Mouse (Mus musculus): ENCODE data around the gene Chd4. TPM values are rescaled to one million over a fixed set of nuclear protein-coding genes. Genes with fewer than 3 reads are reported as not detected.

Chd4 gene
- polyA plus RNA-seq, 1 experiment from 2014 or later, result 59.4 TPM

GRCm38 (mm10) chr6:125166051-125166751 lies 70.4 kb downstream of the Chd4 start, which contains the start of gene Gapdh:
TSS of gene Gapdh (minus strand) at chr6:125166467.
- Histone ChIP-seq H3K27ac (ENCODE audit: low read length) (peak within 1 kb of the TSS; percentile 98), H3K9me3 (ENCODE audit: control insufficient read depth, low read length) (no peaks in the 10 kb centered on the region), H3K9ac (ENCODE audit: low read length) (peak within 1 kb of the TSS; percentile 90), H3K4me1 (replicated peaks; ENCODE audit: control insufficient read depth, insufficient read depth, low read length) (peaks cover 35% of the 10 kb centered on the region), H3K4me3 (ENCODE audit: low read length) (peak within 1 kb of the TSS; percentile 85), H3K36me3 (ENCODE audit: control insufficient read depth, insufficient read depth, low read length) (peaks cover 38% of the 10 kb centered on the region), H3K27me3 (ENCODE audit: control insufficient read depth, insufficient read depth, low read depth, low read length) (no peaks in the 10 kb centered on the region), H3K4me2 (ENCODE audit: low read depth, low read length) (peak within 1 kb of the TSS; percentile 64)
- 0% methylated on average over 18 of the region's 18 CpGs for WGBS
- ATAC-seq (ENCODE audit: low read depth), result peak; percentile 83

- WGBS, result 21% methylated on average over 10 of the region's 10 CpGs
- Histone ChIP-seq H3K4me3 (ENCODE audit: low read length) (peak overlapping the region; percentile 85), H3K9ac (ENCODE audit: low read length) (peak overlapping the region; percentile 68), H3K36me3 (ENCODE audit: control insufficient read depth, insufficient read depth, low read length) (peaks cover 42% of the 10 kb centered on the region), H3K27me3 (ENCODE audit: control insufficient read depth, insufficient read depth, low read depth, low read length) (no peaks in the 10 kb centered on the region), H3K4me1 (replicated peaks; ENCODE audit: control insufficient read depth, insufficient read depth, low read length) (peaks cover 32% of the 10 kb centered on the region), H3K9me3 (ENCODE audit: control insufficient read depth, low read length) (no peaks in the 10 kb centered on the region), H3K4me2 (ENCODE audit: low read depth, low read length) (peak overlapping the region; percentile 64), H3K27ac (ENCODE audit: low read length) (peak overlapping the region; percentile 98)
- ATAC-seq (ENCODE audit: low read depth), result peak; percentile 19
Observed at GRCm38 (mm10) chr6:125166861-125167650, 71.3 kb downstream of the Chd4 start.

GRCm38 (mm10) chr6:125168086-125168485 lies 72.3 kb downstream of the Chd4 start:
- no peak overlapping the region; the same call in 1 of the 2 replicates for H3K27ac ChIP-seq (ENCODE audit: low read length)
- H3K4me2 ChIP-seq (ENCODE audit: low read depth, low read length), result no peak overlapping the region
- H3K9me3 ChIP-seq (ENCODE audit: control insufficient read depth, low read length), result no peaks in the 10 kb centered on the region
- no peak overlapping the region for H3K9ac ChIP-seq (ENCODE audit: low read length)
- H3K36me3 ChIP-seq (ENCODE audit: control insufficient read depth, insufficient read depth, low read length), result peaks cover 52% of the 10 kb centered on the region
- ATAC-seq (ENCODE audit: low read depth), result no peak
- no peaks in the 10 kb centered on the region for H3K27me3 ChIP-seq (ENCODE audit: control insufficient read depth, insufficient read depth, low read depth, low read length)
- 86% methylated on average over 14 of the region's 14 CpGs for WGBS
- no peak overlapping the region for H3K4me3 ChIP-seq (ENCODE audit: low read length)
- peaks cover 32% of the 10 kb centered on the region for H3K4me1 ChIP-seq (replicated peaks; ENCODE audit: control insufficient read depth, insufficient read depth, low read length)

- no peak overlapping the region for H3K9ac ChIP-seq (ENCODE audit: low read length)
- H3K36me3 ChIP-seq (ENCODE audit: control insufficient read depth, insufficient read depth, low read length), result peaks cover 71% of the 10 kb centered on the region
- H3K27ac ChIP-seq (ENCODE audit: low read length), result no peak overlapping the region
- no peak overlapping the region for H3K4me3 ChIP-seq (ENCODE audit: low read length)
- no peaks in the 10 kb centered on the region for H3K9me3 ChIP-seq (ENCODE audit: control insufficient read depth, low read length)
- no peak for ATAC-seq (ENCODE audit: low read depth)
- peaks cover 19% of the 10 kb centered on the region for H3K4me1 ChIP-seq (replicated peaks; ENCODE audit: control insufficient read depth, insufficient read depth, low read length)
- 73% methylated on average over 6 of the region's 6 CpGs for WGBS
- no peak overlapping the region for H3K4me2 ChIP-seq (ENCODE audit: low read depth, low read length)
- no peaks in the 10 kb centered on the region for H3K27me3 ChIP-seq (ENCODE audit: control insufficient read depth, insufficient read depth, low read depth, low read length)
Observed at GRCm38 (mm10) chr6:125170194-125170593, 74.4 kb downstream of the Chd4 start.

- Histone ChIP-seq H3K27ac (ENCODE audit: low read length) (no peak overlapping the region), H3K9me3 (ENCODE audit: control insufficient read depth, low read length) (no peaks in the 10 kb centered on the region), H3K9ac (ENCODE audit: low read length) (no peak overlapping the region), H3K4me3 (ENCODE audit: low read length) (no peak overlapping the region), H3K4me2 (ENCODE audit: low read depth, low read length) (no peak overlapping the region), H3K36me3 (ENCODE audit: control insufficient read depth, insufficient read depth, low read length) (peaks cover 92% of the 10 kb centered on the region), H3K4me1 (replicated peaks; ENCODE audit: control insufficient read depth, insufficient read depth, low read length) (peaks cover 4% of the 10 kb centered on the region), H3K27me3 (ENCODE audit: control insufficient read depth, insufficient read depth, low read depth, low read length) (no peaks in the 10 kb centered on the region)
- no peak for ATAC-seq (ENCODE audit: low read depth)
- 46% methylated on average over 2 of the region's 2 CpGs for WGBS
Observed at GRCm38 (mm10) chr6:125172474-125172873, 76.7 kb downstream of the Chd4 start.

- Histone ChIP-seq H3K9me3 (ENCODE audit: control insufficient read depth, low read length) (no peaks in the 10 kb centered on the region), H3K4me1 (replicated peaks; ENCODE audit: control insufficient read depth, insufficient read depth, low read length) (no peaks in the 10 kb centered on the region), H3K27me3 (ENCODE audit: control insufficient read depth, insufficient read depth, low read depth, low read length) (no peaks in the 10 kb centered on the region), H3K4me2 (ENCODE audit: low read depth, low read length) (no peak overlapping the region), H3K4me3 (ENCODE audit: low read length) (no peak overlapping the region), H3K36me3 (ENCODE audit: control insufficient read depth, insufficient read depth, low read length) (peaks cover 94% of the 10 kb centered on the region), H3K27ac (ENCODE audit: low read length) (no peak overlapping the region), H3K9ac (ENCODE audit: low read length) (no peak overlapping the region)
- WGBS, result 83% methylated on average over 7 of the region's 7 CpGs
- no peak for ATAC-seq (ENCODE audit: low read depth)
Observed at GRCm38 (mm10) chr6:125173256-125173655, 77.5 kb downstream of the Chd4 start.

GRCm38 (mm10) chr6:125175469-125175868 lies 79.7 kb downstream of the Chd4 start:
- no peaks in the 10 kb centered on the region for H3K27me3 ChIP-seq (ENCODE audit: control insufficient read depth, insufficient read depth, low read depth, low read length)
- H3K36me3 ChIP-seq (ENCODE audit: control insufficient read depth, insufficient read depth, low read length), result peaks cover 90% of the 10 kb centered on the region
- no peak overlapping the region for H3K4me2 ChIP-seq (ENCODE audit: low read depth, low read length)
- H3K4me1 ChIP-seq (replicated peaks; ENCODE audit: control insufficient read depth, insufficient read depth, low read length), result no peaks in the 10 kb centered on the region
- no peak for ATAC-seq (ENCODE audit: low read depth)
- H3K9me3 ChIP-seq (ENCODE audit: control insufficient read depth, low read length), result no peaks in the 10 kb centered on the region
- H3K4me3 ChIP-seq (ENCODE audit: low read length), result no peak overlapping the region
- H3K27ac ChIP-seq (ENCODE audit: low read length), result no peak overlapping the region
- no peak overlapping the region for H3K9ac ChIP-seq (ENCODE audit: low read length)
- 84% methylated on average over 5 of the region's 5 CpGs for WGBS

- Histone ChIP-seq H3K4me2 (ENCODE audit: low read depth, low read length) (no peak overlapping the region), H3K4me3 (ENCODE audit: low read length) (no peak overlapping the region), H3K9me3 (ENCODE audit: control insufficient read depth, low read length) (no peaks in the 10 kb centered on the region), H3K27me3 (ENCODE audit: control insufficient read depth, insufficient read depth, low read depth, low read length) (no peaks in the 10 kb centered on the region), H3K9ac (ENCODE audit: low read length) (no peak overlapping the region), H3K36me3 (ENCODE audit: control insufficient read depth, insufficient read depth, low read length) (peaks cover 82% of the 10 kb centered on the region), H3K4me1 (replicated peaks; ENCODE audit: control insufficient read depth, insufficient read depth, low read length) (no peaks in the 10 kb centered on the region), H3K27ac (ENCODE audit: low read length) (no peak overlapping the region)
- WGBS, result 92% methylated on average over 7 of the region's 7 CpGs
- no peak for ATAC-seq (ENCODE audit: low read depth)
Observed at GRCm38 (mm10) chr6:125179601-125180000, 83.8 kb downstream of the Chd4 start.

All from lung, embryonic 16.5 days (tissue).